Mouse (Mus musculus): ENCODE measurements around the gene Scube1.

- TF ChIP-seq POLR2A (IDR thresholded peaks at IDR 0.05; ENCODE audit: borderline replicate concordance, extremely low read depth, insufficient read depth, insufficient read length, poor library complexity, severe bottlenecking) (no peak), CTCF (IDR thresholded peaks at IDR 0.05; ENCODE audit: borderline replicate concordance, extremely low read depth, insufficient read depth, insufficient read length) (no peak)
Measured at GRCm38 (mm10) chr15:83567728-83568127, 157.1 kb downstream of the Scube1 start.

Data from brain, embryonic 14.5 days (tissue).